Mouse (Mus musculus) intestine, embryonic 15.5 days (tissue): ENCODE results near the gene Ccr7. TPM values are rescaled to one million over a fixed set of nuclear protein-coding genes. Genes with fewer than 3 reads are reported as not detected.

Experiments
- ATAC-seq: fragments of 200-750 bp; cut with Nextera tagmentation; 2 replicates; pipeline ENCODE4 v1.8.0; 2017; ENCODE audit warnings: moderate TSS enrichment, moderate library complexity
- H3K27ac ChIP-seq: fragments of 300-500 bp; sonication (generic); 2 replicates; pipeline ENCODE4 v1.5.1; 2015; ENCODE audit warnings: mild to moderate bottlenecking, inconsistent platforms
- H3K27me3 ChIP-seq: fragments of 300-500 bp; sonication (generic); replicated peaks from 2 replicates; pipeline ENCODE4 v1.6.1; 2015; ENCODE audit warnings: inconsistent platforms
- H3K36me3 ChIP-seq: fragments of 300-500 bp; sonication (generic); 2 replicates; pipeline ENCODE4 v1.6.1; 2015; ENCODE audit warnings: inconsistent platforms
- H3K4me1 ChIP-seq: fragments of 300-500 bp; sonication (generic); replicated peaks from 2 replicates; pipeline ENCODE4 v1.6.1; 2015; ENCODE audit warnings: inconsistent platforms
- H3K4me2 ChIP-seq: fragments of 300-500 bp; sonication (generic); replicated peaks from 2 replicates; pipeline ENCODE4 v1.6.1; 2015; ENCODE audit warnings: mild to moderate bottlenecking, inconsistent platforms
- H3K4me3 ChIP-seq: fragments of 300-500 bp; sonication (generic); replicated peaks from 2 replicates; pipeline ENCODE4 v1.5.1; 2015; ENCODE audit warnings: inconsistent platforms
- H3K9ac ChIP-seq: fragments of 300-500 bp; sonication (generic); 2 replicates; pipeline ENCODE4 v1.6.1; 2015; ENCODE audit warnings: inconsistent platforms
- H3K9me3 ChIP-seq: fragments of 300-500 bp; sonication (generic); 2 replicates; pipeline ENCODE4 v1.6.1; 2016; ENCODE audit warnings: inconsistent platforms
- WGBS: fragments of 180-500 bp; shearing (Covaris S2); methylation state at CpG from one replicate; pipeline ENCODE4 v1.1.7; 2015; 5-methylcytosine and 5-hydroxymethylcytosine counted together
- polyA plus RNA-seq: library from polyadenylated mRNA; unstranded; fragments of >200 nt; fragmentation: Nextera tagmentation; extraction: Ambion mirVana; gene quantifications from 2 replicates; pipeline ENCODE4 v1.2.1, GENCODE M21; 2015

Gene Ccr7
- polyA plus RNA-seq, 1 experiment from 2014 or later = 0.87 TPM

GRCm38 (mm10) chr11:99132091-99132730 lies 22.7 kb downstream of the Ccr7 start:
- WGBS = 9% methylated on average over 11 of the region's 11 CpGs
- Histone ChIP-seq H3K4me2 (peak overlapping the region; percentile 51), H3K27ac (peak overlapping the region; percentile 86), H3K4me1 (peaks cover 45% of the 10 kb centered on the region), H3K9ac (peak overlapping the region; percentile 28), H3K4me3 (peak overlapping the region; percentile 14), H3K36me3 (no peaks in the 10 kb centered on the region), H3K9me3 (no peaks in the 10 kb centered on the region), H3K27me3 (no peaks in the 10 kb centered on the region)
- ATAC-seq = peak; percentile 75

DNA sequence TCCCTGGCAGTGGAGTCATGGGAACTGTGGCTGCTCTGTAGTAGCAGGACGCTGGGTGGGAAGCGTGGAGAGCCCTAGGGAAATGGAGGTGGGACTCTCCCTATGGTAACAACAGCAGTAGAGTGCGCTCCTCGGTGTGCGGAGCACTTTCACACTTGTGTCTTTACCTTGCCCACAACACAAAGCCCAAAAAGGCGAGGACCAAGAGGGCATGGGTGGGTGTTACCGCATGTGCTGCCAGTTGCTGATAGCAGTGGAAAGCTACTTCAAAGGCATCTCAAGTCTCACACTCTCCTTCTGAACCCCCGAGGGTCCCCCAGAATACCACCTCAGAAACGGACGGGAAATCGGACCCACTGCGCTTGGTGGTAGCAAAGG lies 23.4 kb downstream of the Ccr7 start:
- Histone ChIP-seq H3K9ac (peak overlapping the region; percentile 28; the same call in 1 of the 2 replicates), H3K27me3 (no peaks in the 10 kb centered on the region), H3K36me3 (no peaks in the 10 kb centered on the region), H3K4me2 (peak overlapping the region; percentile 51), H3K4me1 (peaks cover 52% of the 10 kb centered on the region), H3K27ac (peak overlapping the region; percentile 86; the same call in 1 of the 2 replicates), H3K9me3 (no peaks in the 10 kb centered on the region), H3K4me3 (no peak overlapping the region; the same call in 1 of the 2 replicates)
- WGBS = 31% methylated on average over 12 of the region's 12 CpGs
- ATAC-seq = no peak

DNA sequence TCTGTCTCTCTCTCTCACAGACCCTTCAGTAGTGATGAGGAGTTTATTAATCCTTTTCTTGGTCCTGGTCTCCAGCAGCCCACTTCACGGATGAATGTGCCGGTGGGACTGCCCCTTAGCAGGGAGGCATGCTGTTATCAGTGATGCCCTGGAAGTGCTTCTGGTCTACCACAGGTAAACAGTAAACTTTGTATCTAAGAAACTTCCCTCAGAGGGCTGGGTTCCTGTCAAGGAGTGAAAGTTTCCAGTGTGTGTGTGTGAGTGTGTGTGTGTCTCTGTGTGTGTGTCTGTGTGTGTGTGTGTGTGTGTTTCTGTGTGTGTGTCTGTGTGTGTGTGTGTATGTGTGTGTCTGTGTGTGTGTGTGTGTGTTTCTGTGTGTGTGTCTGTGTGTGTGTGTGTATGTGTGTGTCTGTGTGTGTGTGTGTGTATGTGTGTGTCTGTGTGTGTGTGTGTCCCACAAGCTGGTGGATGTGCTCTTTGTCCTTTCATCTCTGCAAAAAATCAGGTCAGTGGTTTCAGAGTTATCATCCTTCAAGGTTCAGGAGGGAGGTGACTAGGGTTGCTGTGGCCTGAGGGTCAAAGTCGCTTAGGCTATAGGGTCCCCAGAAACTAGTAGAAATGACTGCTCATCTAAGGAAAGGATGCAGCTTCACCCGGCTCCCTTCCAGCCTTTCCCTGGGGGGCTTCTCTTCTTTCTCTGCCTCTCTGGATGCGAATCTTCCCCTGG lies 24.0 kb downstream of the Ccr7 start:
- H3K9me3 ChIP-seq = no peaks in the 10 kb centered on the region
- ATAC-seq = no peak
- H3K4me3 ChIP-seq = no peak overlapping the region
- H3K4me2 ChIP-seq = no peak overlapping the region
- H3K36me3 ChIP-seq = no peaks in the 10 kb centered on the region
- peaks cover 57% of the 10 kb centered on the region for H3K4me1 ChIP-seq
- 54% methylated on average over 5 of the region's 5 CpGs for WGBS
- H3K9ac ChIP-seq = no peak overlapping the region
- H3K27me3 ChIP-seq = no peaks in the 10 kb centered on the region
- 0 out of 2 replicates have a peak overlapping the region, but pooled peaks have one; percentile 86 for H3K27ac ChIP-seq

DNA sequence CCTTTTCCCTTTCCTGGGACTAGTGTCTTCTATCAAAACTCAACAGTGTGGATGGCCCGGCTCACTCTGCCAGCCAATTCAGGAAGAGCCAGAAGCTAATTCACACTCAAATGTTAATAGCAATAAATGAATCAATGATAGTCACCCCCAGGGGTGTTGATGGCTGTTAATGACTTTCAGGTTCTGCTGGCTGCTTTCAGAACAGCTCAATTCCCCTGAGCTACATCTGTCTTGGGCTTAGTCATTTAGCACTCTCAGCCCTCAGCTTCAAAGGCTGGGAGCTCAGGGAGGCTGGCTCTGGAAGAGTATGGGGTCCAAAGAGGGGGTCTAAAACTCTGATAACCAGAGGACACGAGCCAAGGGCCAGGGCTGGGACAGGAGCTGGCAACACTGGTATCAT lies 25.6 kb downstream of the Ccr7 start:
- ATAC-seq = no peak
- Histone ChIP-seq H3K36me3 (no peaks in the 10 kb centered on the region), H3K9me3 (no peaks in the 10 kb centered on the region), H3K9ac (no peak overlapping the region), H3K27me3 (no peaks in the 10 kb centered on the region), H3K4me1 (peaks cover 53% of the 10 kb centered on the region), H3K4me3 (no peak overlapping the region), H3K4me2 (no peak overlapping the region), H3K27ac (no peak overlapping the region)
- 37% methylated on average over 2 of the region's 2 CpGs for WGBS

- H3K4me1 ChIP-seq = peaks cover 44% of the 10 kb centered on the region
Measured at GRCm38 (mm10) chr11:99127785-99128682, 26.8 kb downstream of the Ccr7 start.

GRCm38 (mm10) chr11:99126482-99127253 lies 28.2 kb downstream of the Ccr7 start:
- 28% methylated on average over 5 of the region's 5 CpGs for WGBS
- Histone ChIP-seq H3K27me3 (no peaks in the 10 kb centered on the region), H3K27ac (peak overlapping the region; percentile 62), H3K4me2 (0 out of 2 replicates have a peak overlapping the region, but pooled peaks have one; percentile 9), H3K4me1 (peaks cover 35% of the 10 kb centered on the region), H3K9me3 (no peaks in the 10 kb centered on the region), H3K4me3 (no peak overlapping the region), H3K36me3 (no peaks in the 10 kb centered on the region), H3K9ac (no peak overlapping the region)
- peak; percentile 78 for ATAC-seq

More at GRCm38 (mm10) chr11:99127785-99128682, 26.8 kb downstream of the Ccr7 start:
- 82% methylated on average over 18 of the region's 18 CpGs for WGBS
- no peaks in the 10 kb centered on the region for H3K36me3 ChIP-seq
- ATAC-seq = no peak
- H3K9me3 ChIP-seq = no peaks in the 10 kb centered on the region
- H3K4me3 ChIP-seq = no peak overlapping the region
- H3K4me2 ChIP-seq = no peak overlapping the region
- H3K9ac ChIP-seq = no peak overlapping the region
- H3K27ac ChIP-seq = no peak overlapping the region
- H3K27me3 ChIP-seq = no peaks in the 10 kb centered on the region

- 53% methylated on average over 10 of the region's 10 CpGs for WGBS
- Histone ChIP-seq H3K9ac (no peak overlapping the region), H3K27me3 (no peaks in the 10 kb centered on the region), H3K9me3 (no peaks in the 10 kb centered on the region), H3K36me3 (no peaks in the 10 kb centered on the region), H3K27ac (no peak overlapping the region), H3K4me1 (peaks cover 35% of the 10 kb centered on the region), H3K4me3 (no peak overlapping the region), H3K4me2 (no peak overlapping the region)
- no peak for ATAC-seq
Measured at GRCm38 (mm10) chr11:99124635-99125029, 30.2 kb downstream of the Ccr7 start.

DNA sequence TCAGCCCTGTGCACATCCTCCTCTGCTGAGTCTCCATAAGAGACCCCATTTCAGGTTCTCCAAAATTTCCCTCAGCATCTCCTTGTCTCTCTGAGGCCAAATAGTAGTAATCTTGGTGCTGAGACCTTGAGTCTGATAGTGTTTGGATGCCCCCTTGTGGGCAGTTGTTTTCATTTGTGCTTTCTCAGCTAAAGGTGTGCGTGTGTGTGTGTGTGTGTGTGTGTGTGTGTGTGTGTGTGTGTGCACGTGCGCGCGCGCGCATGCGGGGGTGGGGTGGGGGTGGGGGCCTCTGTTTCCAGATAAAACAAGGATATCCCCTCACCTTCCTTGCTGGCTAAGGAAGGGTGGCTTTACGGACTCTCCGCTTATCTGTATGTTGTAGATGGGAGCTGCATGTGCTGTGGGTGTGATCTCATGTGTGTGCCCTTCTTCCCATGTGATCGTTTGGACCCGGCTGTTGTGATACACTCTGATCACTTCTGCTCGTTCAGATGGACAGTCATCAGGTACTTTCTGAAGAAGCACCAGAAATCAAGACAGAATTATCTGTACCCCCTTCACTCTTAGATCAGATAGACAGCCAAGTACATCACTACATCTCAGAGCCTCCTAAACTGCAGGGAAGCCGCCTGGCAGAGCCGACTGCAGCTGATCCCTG lies 30.8 kb downstream of the Ccr7 start:
- Histone ChIP-seq H3K9ac (no peak overlapping the region), H3K4me2 (no peak overlapping the region), H3K4me3 (no peak overlapping the region), H3K4me1 (peaks cover 35% of the 10 kb centered on the region), H3K27me3 (no peaks in the 10 kb centered on the region), H3K9me3 (no peaks in the 10 kb centered on the region), H3K27ac (no peak overlapping the region), H3K36me3 (no peaks in the 10 kb centered on the region)
- ATAC-seq = no peak
- 47% methylated on average over 15 of the region's 15 CpGs for WGBS

- H3K4me2 ChIP-seq = no peak overlapping the region
- no peaks in the 10 kb centered on the region for H3K27me3 ChIP-seq
- no peaks in the 10 kb centered on the region for H3K9me3 ChIP-seq
- ATAC-seq = no peak
- H3K9ac ChIP-seq = no peak overlapping the region
- H3K27ac ChIP-seq = 0 out of 2 replicates have a peak overlapping the region, but pooled peaks have one; percentile 11
- H3K4me3 ChIP-seq = no peak overlapping the region
- H3K4me1 ChIP-seq = peaks cover 28% of the 10 kb centered on the region
- no peaks in the 10 kb centered on the region for H3K36me3 ChIP-seq
- 78% methylated on average over 3 of the region's 3 CpGs for WGBS
Measured at GRCm38 (mm10) chr11:99122703-99123102, 32.2 kb downstream of the Ccr7 start.

- no peak overlapping the region for H3K9ac ChIP-seq
- ATAC-seq = no peak
- no peak overlapping the region for H3K4me3 ChIP-seq
- H3K36me3 ChIP-seq = no peaks in the 10 kb centered on the region
- no peak overlapping the region for H3K4me2 ChIP-seq
- WGBS = 76% methylated on average over 14 of the region's 14 CpGs
- no peaks in the 10 kb centered on the region for H3K27me3 ChIP-seq
- peaks cover 17% of the 10 kb centered on the region for H3K4me1 ChIP-seq
- H3K27ac ChIP-seq = no peak overlapping the region
- no peaks in the 10 kb centered on the region for H3K9me3 ChIP-seq
Measured at GRCm38 (mm10) chr11:99121218-99121631, 33.7 kb downstream of the Ccr7 start.

GRCm38 (mm10) chr11:99120524-99121217 lies 34.2 kb downstream of the Ccr7 start:
- 0 out of 2 replicates have a peak overlapping the region, but pooled peaks have one; percentile 4 for H3K9ac ChIP-seq
- H3K27ac ChIP-seq = peak overlapping the region; percentile 36; the same call in 1 of the 2 replicates
- no peaks in the 10 kb centered on the region for H3K27me3 ChIP-seq
- no peak overlapping the region for H3K4me2 ChIP-seq
- H3K4me1 ChIP-seq = peaks cover 15% of the 10 kb centered on the region; the same call in 1 of the 2 replicates
- H3K36me3 ChIP-seq = no peaks in the 10 kb centered on the region
- 59% methylated on average over 20 of the region's 20 CpGs for WGBS
- no peaks in the 10 kb centered on the region for H3K9me3 ChIP-seq
- no peak for ATAC-seq
- H3K4me3 ChIP-seq = no peak overlapping the region
